Mouse (Mus musculus): ENCODE results near the gene Cox4i2. TPM values are rescaled to one million over a fixed set of nuclear protein-coding genes. Genes with fewer than 3 reads are reported as not detected.

Cox4i2 gene
- total and polyA plus RNA-seq, 3 experiments: 0.16 TPM; not detected in 2

GRCm38 (mm10) chr2:152804408-152805110 is 50.6 kb downstream of the Cox4i2 start:
- TF ChIP-seq CTCF (IDR thresholded peaks at IDR 0.05; ENCODE audit: low read depth, low read length): no peak
- no peak for TF ChIP-seq TAL1 (conservative IDR thresholded peaks at IDR 0.05; ENCODE audit: low read depth, low read length)
- TF ChIP-seq GATA2 (IDR thresholded peaks at IDR 0.05; ENCODE audit: borderline replicate concordance, low read depth, low read length): no peak

GRCm38 (mm10) chr2:152805111-152805490 is 51.1 kb downstream of the Cox4i2 start:
- Histone ChIP-seq H3K4me3 (ENCODE audit: low read depth, low read length) (no peak overlapping the region), H3K36me3 (replicated peaks) (peaks cover 49% of the 10 kb centered on the region), H3K27me3 (ENCODE audit: insufficient read depth, low read length) (no peaks in the 10 kb centered on the region), H3K9me3 (replicated peaks) (no peaks in the 10 kb centered on the region), H3K4me1 (ENCODE audit: insufficient read depth, low read depth, low read length) (peaks cover 59% of the 10 kb centered on the region)
- DNase-seq (ENCODE audit: low spot score): no peak
- TF ChIP-seq POLR2AphosphoS5 (IDR thresholded peaks at IDR 0.05; ENCODE audit: insufficient replicate concordance, low read depth, low read length) (no peak), GATA2 (IDR thresholded peaks at IDR 0.05; ENCODE audit: borderline replicate concordance, low read depth, low read length) (no peak)
- no peak for ATAC-seq (ENCODE audit: extremely low read depth, insufficient number of reproducible peaks, low FRiP score, poor library complexity, severe bottlenecking)

More at GRCm38 (mm10) chr2:152804408-152805110, 50.6 kb downstream of the Cox4i2 start:
- Histone ChIP-seq H3K9me3 (replicated peaks) (no peaks in the 10 kb centered on the region), H3K4me1 (ENCODE audit: insufficient read depth, low read depth, low read length) (peaks cover 54% of the 10 kb centered on the region), H3K4me3 (ENCODE audit: low read depth, low read length) (peak overlapping the region; percentile 60; the same call in 1 of the 2 replicates), H3K27me3 (ENCODE audit: insufficient read depth, low read length) (no peaks in the 10 kb centered on the region), H3K36me3 (replicated peaks) (peaks cover 46% of the 10 kb centered on the region)
- ATAC-seq (ENCODE audit: extremely low read depth, insufficient number of reproducible peaks, low FRiP score, poor library complexity, severe bottlenecking) (peak; percentile 26), DNase-seq (ENCODE audit: low spot score) (peak; percentile 41)

- ATAC-seq (ENCODE audit: extremely low read depth, insufficient number of reproducible peaks, low FRiP score, poor library complexity, severe bottlenecking) (no peak), DNase-seq (ENCODE audit: low spot score) (no peak)
- no peak overlapping the region for H3K4me3 ChIP-seq (ENCODE audit: low read depth, low read length)
- H3K9me3 ChIP-seq (replicated peaks): no peaks in the 10 kb centered on the region
- peaks cover 51% of the 10 kb centered on the region for H3K36me3 ChIP-seq (replicated peaks)
- H3K4me1 ChIP-seq (ENCODE audit: insufficient read depth, low read depth, low read length): peaks cover 68% of the 10 kb centered on the region
- H3K27me3 ChIP-seq (ENCODE audit: insufficient read depth, low read length): no peaks in the 10 kb centered on the region
- no peak for TF ChIP-seq GATA2 (IDR thresholded peaks at IDR 0.05; ENCODE audit: borderline replicate concordance, low read depth, low read length)
- TF ChIP-seq POLR2AphosphoS5 (IDR thresholded peaks at IDR 0.05; ENCODE audit: insufficient replicate concordance, low read depth, low read length): no peak
- no peak for TF ChIP-seq GATA1 (IDR thresholded peaks at IDR 0.05; ENCODE audit: borderline replicate concordance, low read length)
- no peak for TF ChIP-seq TAL1 (conservative IDR thresholded peaks at IDR 0.05; ENCODE audit: low read depth, low read length)
- TF ChIP-seq CTCF (IDR thresholded peaks at IDR 0.05; ENCODE audit: low read depth, low read length): no peak
Observed at GRCm38 (mm10) chr2:152806037-152806436, 52.1 kb downstream of the Cox4i2 start.

GRCm38 (mm10) chr2:152808178-152808577 is 54.2 kb downstream of the Cox4i2 start:
- ATAC-seq (ENCODE audit: extremely low read depth, insufficient number of reproducible peaks, low FRiP score, poor library complexity, severe bottlenecking): no peak
- H3K4me1 ChIP-seq (ENCODE audit: insufficient read depth, low read depth, low read length): peaks cover 76% of the 10 kb centered on the region
- H3K27me3 ChIP-seq (ENCODE audit: insufficient read depth, low read length): no peaks in the 10 kb centered on the region
- no peaks in the 10 kb centered on the region for H3K9me3 ChIP-seq (replicated peaks)
- H3K4me3 ChIP-seq (ENCODE audit: low read depth, low read length): no peak overlapping the region
- no peak for DNase-seq (ENCODE audit: low spot score)
- TF ChIP-seq CTCF (IDR thresholded peaks at IDR 0.05; ENCODE audit: low read depth, low read length) (no peak), GATA2 (IDR thresholded peaks at IDR 0.05; ENCODE audit: borderline replicate concordance, low read depth, low read length) (no peak), POLR2AphosphoS5 (IDR thresholded peaks at IDR 0.05; ENCODE audit: insufficient replicate concordance, low read depth, low read length) (no peak), GATA1 (IDR thresholded peaks at IDR 0.05; ENCODE audit: borderline replicate concordance, low read length) (no peak), TAL1 (conservative IDR thresholded peaks at IDR 0.05; ENCODE audit: low read depth, low read length) (no peak)
- peaks cover 42% of the 10 kb centered on the region for H3K36me3 ChIP-seq (replicated peaks)

GRCm38 (mm10) chr2:152810158-152810941 is 56.4 kb downstream of the Cox4i2 start:
- Histone ChIP-seq H3K27me3 (ENCODE audit: insufficient read depth, low read length) (no peaks in the 10 kb centered on the region), H3K4me3 (ENCODE audit: low read depth, low read length) (no peak overlapping the region), H3K36me3 (replicated peaks) (peaks cover 33% of the 10 kb centered on the region), H3K4me1 (ENCODE audit: insufficient read depth, low read depth, low read length) (peaks cover 79% of the 10 kb centered on the region), H3K9me3 (replicated peaks) (no peaks in the 10 kb centered on the region)
- ATAC-seq (ENCODE audit: extremely low read depth, insufficient number of reproducible peaks, low FRiP score, poor library complexity, severe bottlenecking) (no peak), DNase-seq (ENCODE audit: low spot score) (no peak)
- TF ChIP-seq POLR2AphosphoS5 (IDR thresholded peaks at IDR 0.05; ENCODE audit: insufficient replicate concordance, low read depth, low read length): no peak
- TF ChIP-seq CTCF (IDR thresholded peaks at IDR 0.05; ENCODE audit: low read depth, low read length): no peak
- no peak for TF ChIP-seq GATA2 (IDR thresholded peaks at IDR 0.05; ENCODE audit: borderline replicate concordance, low read depth, low read length)
- no peak for TF ChIP-seq TAL1 (conservative IDR thresholded peaks at IDR 0.05; ENCODE audit: low read depth, low read length)
- TF ChIP-seq GATA1 (IDR thresholded peaks at IDR 0.05; ENCODE audit: borderline replicate concordance, low read length): no peak

GRCm38 (mm10) chr2:152811336-152812165 is 57.6 kb downstream of the Cox4i2 start:
- DNase-seq (ENCODE audit: low spot score) (no peak), ATAC-seq (ENCODE audit: extremely low read depth, insufficient number of reproducible peaks, low FRiP score, poor library complexity, severe bottlenecking) (peak; percentile 74)
- Histone ChIP-seq H3K27me3 (ENCODE audit: insufficient read depth, low read length) (no peaks in the 10 kb centered on the region), H3K36me3 (replicated peaks) (peaks cover 32% of the 10 kb centered on the region), H3K4me1 (ENCODE audit: insufficient read depth, low read depth, low read length) (peaks cover 80% of the 10 kb centered on the region), H3K4me3 (ENCODE audit: low read depth, low read length) (no peak overlapping the region; the same call in 1 of the 2 replicates), H3K9me3 (replicated peaks) (no peaks in the 10 kb centered on the region)
- no peak for TF ChIP-seq GATA2 (IDR thresholded peaks at IDR 0.05; ENCODE audit: borderline replicate concordance, low read depth, low read length)
- peak; percentile 83 for TF ChIP-seq TAL1 (conservative IDR thresholded peaks at IDR 0.05; ENCODE audit: low read depth, low read length)
